Mouse (Mus musculus) heart, adult 2 months (tissue): ENCODE measurements at regions not wholly inside any gene's neighbourhood (a gene's known extent, or its start where the extent isn't known, plus 50 kb on each side); places are given as distances from the start of the nearest gene placed in this dataset.

Experiments used
- DNase-seq, 2 experiments: peaks; one replicate each; pipeline ENCODE4 v3.0.0; 2021
- H3K27ac ChIP-seq: fragments of 200-600 bp; 2 replicates; pipeline ENCODE4 v1.8.1; 2022
- H3K27me3 ChIP-seq: fragments of 200-500 bp; 2 replicates; pipeline ENCODE4 v1.6.1; 2012; ENCODE audit warnings: mild to moderate bottlenecking, low read length, inconsistent platforms, mixed read lengths; ENCODE audit not compliant: control insufficient read depth, insufficient read depth
- H3K36me3 ChIP-seq: fragments of 200-500 bp; 2 replicates; pipeline ENCODE4 v1.6.1; 2012; ENCODE audit warnings: low read length, inconsistent platforms; ENCODE audit not compliant: control insufficient read depth, insufficient read depth
- H3K4me1 ChIP-seq: fragments of 200-500 bp; 2 replicates; pipeline ENCODE4 v1.6.1; 2011; ENCODE audit warnings: low read length; ENCODE audit not compliant: control insufficient read depth, insufficient read depth
- H3K4me3 ChIP-seq: fragments of 200-600 bp; 2 replicates; pipeline ENCODE4 v1.8.1; 2022
- H3K79me2 ChIP-seq: fragments of 200-500 bp; replicated peaks from 2 replicates; pipeline ENCODE4 v1.6.1; 2012; ENCODE audit warnings: mild to moderate bottlenecking, inconsistent platforms, low read length, moderate library complexity, mixed read lengths; ENCODE audit not compliant: control insufficient read depth, insufficient read depth
- H3K9ac ChIP-seq: fragments of 200-500 bp; 2 replicates; pipeline ENCODE4 v1.6.1; 2012; ENCODE audit warnings: low read depth, mild to moderate bottlenecking, control low read depth, inconsistent platforms, low read length, mixed read lengths
- CTCF ChIP-seq: fragments of 200-600 bp; IDR thresholded peaks from 2 replicates; pipeline ENCODE4 v1.8.1; 2022; ENCODE audit warnings: antibody characterized with exemption, mild to moderate bottlenecking, moderate library complexity
- EP300 ChIP-seq: fragments of 200-500 bp; IDR thresholded peaks from 2 replicates; pipeline ENCODE4 v1.6.1; 2011; ENCODE audit warnings: low read depth, low read length, control low read depth; ENCODE audit not compliant: insufficient read depth
- POLR2A ChIP-seq: fragments of 200-500 bp; IDR thresholded peaks from 2 replicates; pipeline ENCODE4 v1.6.1; 2011; ENCODE audit warnings: mild to moderate bottlenecking, low read depth, low read length, control low read depth; ENCODE audit not compliant: insufficient read depth
- WGBS: fragments of 180-500 bp; shearing (Covaris S2); methylation state at CpG from one replicate; pipeline ENCODE4 v1.1.7; 2018; 5-methylcytosine and 5-hydroxymethylcytosine counted together
- intact Hi-C: fragments of 180-260 bp; cut with DNase I; formaldehyde crosslinking; loops from one replicate; pipeline ENCODE4 v1.15.1; 2025

- no peaks in the 10 kb centered on the region for H3K79me2 ChIP-seq
- H3K36me3 ChIP-seq, result no peaks in the 10 kb centered on the region
- WGBS, result 74% methylated on average over 11 of the region's 11 CpGs
- no peak overlapping the region for H3K4me3 ChIP-seq
- H3K27me3 ChIP-seq, result no peaks in the 10 kb centered on the region
- H3K9ac ChIP-seq, result no peak overlapping the region
- no peak overlapping the region for H3K27ac ChIP-seq
- DNase-seq, result peak in 1 of 2 experiments; percentile 11
- TF ChIP-seq EP300, result no peak
- TF ChIP-seq POLR2A, result no peak
- no peak for TF ChIP-seq CTCF
- intact Hi-C loops, result no loop called here
- H3K4me1 ChIP-seq, result no peaks in the 10 kb centered on the region
Observed at GRCm38 (mm10) chr8:26501814-26502572, 382.7 kb downstream of the Gm45692 start.

- H3K27ac ChIP-seq, result no peak overlapping the region
- H3K4me3 ChIP-seq, result no peak overlapping the region
- H3K4me1 ChIP-seq, result no peaks in the 10 kb centered on the region
- DNase-seq, result no peak
- no peaks in the 10 kb centered on the region for H3K27me3 ChIP-seq
- WGBS, result 58% methylated on average over 4 of the region's 4 CpGs
- H3K36me3 ChIP-seq, result no peaks in the 10 kb centered on the region
- H3K9ac ChIP-seq, result no peak overlapping the region
- no peak for TF ChIP-seq POLR2A
- no peak for TF ChIP-seq EP300
- peak; percentile 21 for TF ChIP-seq CTCF
- intact Hi-C loops, result no loop called here
- no peaks in the 10 kb centered on the region for H3K79me2 ChIP-seq
Observed at GRCm38 (mm10) chr8:26502772-26503171, 383.4 kb downstream of the Gm45692 start.

- Histone ChIP-seq H3K4me3 (no peak overlapping the region), H3K27me3 (no peaks in the 10 kb centered on the region), H3K27ac (no peak overlapping the region), H3K79me2 (no peaks in the 10 kb centered on the region), H3K9ac (no peak overlapping the region), H3K4me1 (no peaks in the 10 kb centered on the region), H3K36me3 (no peaks in the 10 kb centered on the region)
- TF ChIP-seq CTCF, result no peak
- TF ChIP-seq POLR2A, result no peak
- no peak for TF ChIP-seq EP300
- intact Hi-C loops, result no loop called here
- DNase-seq, result no peak
- WGBS, result 84% methylated on average over 4 of the region's 4 CpGs
Observed at GRCm38 (mm10) chr8:26503918-26504317, 384.6 kb downstream of the Gm45692 start.

GRCm38 (mm10) chr8:26504319-26505035, 385.1 kb downstream of the Gm45692 start:
- Histone ChIP-seq H3K27ac (no peak overlapping the region), H3K27me3 (no peaks in the 10 kb centered on the region), H3K36me3 (no peaks in the 10 kb centered on the region), H3K4me1 (no peaks in the 10 kb centered on the region), H3K9ac (no peak overlapping the region), H3K4me3 (no peak overlapping the region), H3K79me2 (no peaks in the 10 kb centered on the region)
- 83% methylated on average over 16 of the region's 16 CpGs for WGBS
- intact Hi-C loops, result no loop called here
- TF ChIP-seq POLR2A (no peak), CTCF (no peak), EP300 (no peak)
- no peak for DNase-seq

- Histone ChIP-seq H3K4me3 (no peak overlapping the region), H3K4me1 (no peaks in the 10 kb centered on the region), H3K36me3 (no peaks in the 10 kb centered on the region), H3K9ac (no peak overlapping the region), H3K27me3 (0 out of 2 replicates have a peak, but pooled peaks cover 3% of the 10 kb centered on the region), H3K27ac (no peak overlapping the region), H3K79me2 (no peaks in the 10 kb centered on the region)
- 59% methylated on average over 12 of the region's 12 CpGs for WGBS
- DNase-seq, result no peak
- intact Hi-C loops, result no loop called here
- TF ChIP-seq EP300 (no peak), POLR2A (no peak), CTCF (no peak)
Observed at GRCm38 (mm10) chr8:26507611-26508070, 388.3 kb downstream of the Gm45692 start.

- intact Hi-C loops, result no loop called here
- no peak for DNase-seq
- Histone ChIP-seq H3K27ac (no peak overlapping the region), H3K4me3 (no peak overlapping the region), H3K27me3 (0 out of 2 replicates have a peak, but pooled peaks cover 3% of the 10 kb centered on the region), H3K79me2 (no peaks in the 10 kb centered on the region), H3K4me1 (no peaks in the 10 kb centered on the region), H3K9ac (no peak overlapping the region), H3K36me3 (no peaks in the 10 kb centered on the region)
- 64% methylated on average over 3 of the region's 3 CpGs for WGBS
- no peak for TF ChIP-seq POLR2A
- TF ChIP-seq EP300, result no peak
- no peak for TF ChIP-seq CTCF
Observed at GRCm38 (mm10) chr8:26509254-26509653, 389.9 kb downstream of the Gm45692 start.
